Mouse (Mus musculus): ENCODE data around the gene Slc38a4.

GRCm38 (mm10) chr15:97076092-97076491 lies 20.3 kb upstream of the Slc38a4 start:
- TF ChIP-seq CTCF (IDR thresholded peaks at IDR 0.05; ENCODE audit: low read depth, low read length) (no peak), POLR2AphosphoS5 (IDR thresholded peaks at IDR 0.05; ENCODE audit: insufficient replicate concordance, low read depth, low read length) (no peak), GATA1 (IDR thresholded peaks at IDR 0.05; ENCODE audit: borderline replicate concordance, low read length) (no peak), TAL1 (conservative IDR thresholded peaks at IDR 0.05; ENCODE audit: low read depth, low read length) (no peak), GATA2 (IDR thresholded peaks at IDR 0.05; ENCODE audit: borderline replicate concordance, low read depth, low read length) (no peak)

Data from G1E (cell line).